Mouse (Mus musculus): Measurements from ENCODE around the gene Aunip. TPM values are rescaled to one million over a fixed set of nuclear protein-coding genes. Genes with fewer than 3 reads are reported as not detected.

Gene Aunip
- polyA plus RNA-seq (2015; fragmentation: Nextera tagmentation; extraction: Ambion mirVana) = 4.2 and 4.4 TPM in 2 replicates

- Histone ChIP-seq H3K27ac (ENCODE audit: low read length) (no peak within 1 kb of the TSS), H3K36me3 (ENCODE audit: control insufficient read depth, insufficient read depth) (no peaks in the 10 kb centered on the region; the same call in 1 of the 2 replicates), H3K9me3 (ENCODE audit: control insufficient read depth, low read length) (no peaks in the 10 kb centered on the region), H3K4me3 (replicated peaks; ENCODE audit: low read length) (peak within 1 kb of the TSS; percentile 44), H3K4me2 (ENCODE audit: low read length) (peak within 1 kb of the TSS; percentile 48), H3K9ac (replicated peaks; ENCODE audit: low read depth, low read length) (peak within 1 kb of the TSS; percentile 2; the same call in 1 of the 2 replicates), H3K27me3 (replicated peaks; ENCODE audit: control insufficient read depth, insufficient read depth, low read length) (no peaks in the 10 kb centered on the region), H3K4me1 (replicated peaks; ENCODE audit: control insufficient read depth, insufficient read depth, low read length) (peaks cover 11% of the 10 kb centered on the region)
- peak; percentile 97 for ATAC-seq
- WGBS = 0% methylated on average over 42 of the region's 42 CpGs
These were observed at the start of gene Aunip for GRCm38 (mm10) chr4:134510845-134511411. Gene Aunip (plus strand): TSS chr4:134510999.

DNA sequence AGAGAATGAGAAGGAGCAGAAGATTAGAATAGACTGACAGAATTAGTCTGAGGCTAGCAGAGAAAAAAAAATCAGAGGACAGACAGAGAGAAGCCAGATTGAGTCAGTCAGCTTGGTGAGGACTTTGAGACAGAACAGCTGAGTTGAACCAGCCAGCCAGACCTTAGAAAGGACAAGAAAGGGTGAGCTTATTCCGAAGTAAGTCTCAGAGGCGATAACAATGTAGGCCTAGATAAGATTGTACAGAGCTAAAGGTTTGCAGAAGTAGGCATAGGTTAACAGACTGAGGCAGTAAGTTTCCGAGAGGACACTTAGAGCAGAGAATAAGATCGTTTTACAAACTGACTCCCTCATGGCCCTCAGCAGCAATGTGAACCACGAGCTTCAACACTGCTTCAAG is 49.5 kb upstream of the Aunip start:
- no peaks in the 10 kb centered on the region for H3K9me3 ChIP-seq (ENCODE audit: control insufficient read depth, low read length)
- H3K4me3 ChIP-seq (replicated peaks; ENCODE audit: low read length) = no peak overlapping the region
- H3K4me1 ChIP-seq (replicated peaks; ENCODE audit: control insufficient read depth, insufficient read depth, low read length) = peaks cover 8% of the 10 kb centered on the region
- ATAC-seq = no peak
- H3K36me3 ChIP-seq (ENCODE audit: control insufficient read depth, insufficient read depth) = no peaks in the 10 kb centered on the region
- no peak overlapping the region for H3K9ac ChIP-seq (replicated peaks; ENCODE audit: low read depth, low read length)
- H3K27ac ChIP-seq (ENCODE audit: low read length) = no peak overlapping the region
- H3K27me3 ChIP-seq (replicated peaks; ENCODE audit: control insufficient read depth, insufficient read depth, low read length) = no peaks in the 10 kb centered on the region
- 83% methylated on average over 5 of the region's 5 CpGs for WGBS
- H3K4me2 ChIP-seq (ENCODE audit: low read length) = no peak overlapping the region

DNA sequence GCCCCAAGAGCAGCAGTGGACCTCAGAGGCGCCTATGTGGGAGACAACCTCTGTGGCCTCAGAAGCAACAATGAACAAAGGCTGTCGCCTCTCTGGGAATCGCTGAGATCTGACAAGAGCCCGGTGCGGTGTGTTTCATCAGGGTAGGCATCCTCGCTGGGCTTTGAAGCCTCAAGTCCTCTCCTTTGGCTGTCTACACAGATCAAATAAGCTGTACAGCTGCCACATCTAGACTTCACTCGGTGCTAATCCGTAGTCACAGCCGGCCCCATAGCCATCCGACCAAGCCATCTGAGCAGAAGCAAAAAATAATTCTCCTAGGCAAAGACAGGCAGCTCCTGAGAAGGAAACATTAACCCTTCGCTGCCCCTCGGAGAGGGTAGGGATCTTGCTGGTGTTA is 45.0 kb upstream of the Aunip start:
- H3K9ac ChIP-seq (replicated peaks; ENCODE audit: low read depth, low read length) = peak overlapping the region; percentile 39; the same call in 1 of the 2 replicates
- H3K27ac ChIP-seq (ENCODE audit: low read length) = peak overlapping the region; percentile 100
- 36% methylated on average over 12 of the region's 12 CpGs for WGBS

GRCm38 (mm10) chr4:134466381-134467262 is 44.2 kb upstream of the Aunip start:
- peak overlapping the region; percentile 100 for H3K9ac ChIP-seq (replicated peaks; ENCODE audit: low read depth, low read length)
- H3K4me1 ChIP-seq (replicated peaks; ENCODE audit: control insufficient read depth, insufficient read depth, low read length) = peaks cover 27% of the 10 kb centered on the region
- peak overlapping the region; percentile 100 for H3K27ac ChIP-seq (ENCODE audit: low read length)
- H3K4me2 ChIP-seq (ENCODE audit: low read length) = peak overlapping the region; percentile 86
- peaks cover 9% of the 10 kb centered on the region for H3K36me3 ChIP-seq (ENCODE audit: control insufficient read depth, insufficient read depth)
- no peaks in the 10 kb centered on the region for H3K27me3 ChIP-seq (replicated peaks; ENCODE audit: control insufficient read depth, insufficient read depth, low read length)
- 50% methylated on average over 11 of the region's 11 CpGs for WGBS
- peak overlapping the region; percentile 98 for H3K4me3 ChIP-seq (replicated peaks; ENCODE audit: low read length)
- H3K9me3 ChIP-seq (ENCODE audit: control insufficient read depth, low read length) = no peaks in the 10 kb centered on the region
- no peak for ATAC-seq

More for the DNA sequence above, 45.0 kb upstream of the Aunip start:
- peaks cover 1% of the 10 kb centered on the region; the same call in 1 of the 2 replicates for H3K36me3 ChIP-seq (ENCODE audit: control insufficient read depth, insufficient read depth)
- H3K4me1 ChIP-seq (replicated peaks; ENCODE audit: control insufficient read depth, insufficient read depth, low read length) = peaks cover 19% of the 10 kb centered on the region
- H3K4me3 ChIP-seq (replicated peaks; ENCODE audit: low read length) = peak overlapping the region; percentile 4; the same call in 1 of the 2 replicates
- H3K4me2 ChIP-seq (ENCODE audit: low read length) = peak overlapping the region; percentile 29
- no peak for ATAC-seq
- H3K9me3 ChIP-seq (ENCODE audit: control insufficient read depth, low read length) = no peaks in the 10 kb centered on the region
- H3K27me3 ChIP-seq (replicated peaks; ENCODE audit: control insufficient read depth, insufficient read depth, low read length) = no peaks in the 10 kb centered on the region

- WGBS = under 1% methylated on average over 31 of the region's 31 CpGs
- no peaks in the 10 kb centered on the region for H3K27me3 ChIP-seq (replicated peaks; ENCODE audit: control insufficient read depth, insufficient read depth, low read length)
These were observed 43.2 kb upstream of the Aunip start for GRCm38 (mm10) chr4:134467435-134468214.

GRCm38 (mm10) chr4:134468215-134468575 is 42.6 kb upstream of the Aunip start, which contains the start of gene Stmn1:
Gene Stmn1 (plus strand): TSS chr4:134468320.
- Histone ChIP-seq H3K9me3 (ENCODE audit: control insufficient read depth, low read length) (no peaks in the 10 kb centered on the region), H3K4me1 (replicated peaks; ENCODE audit: control insufficient read depth, insufficient read depth, low read length) (peaks cover 41% of the 10 kb centered on the region), H3K4me3 (replicated peaks; ENCODE audit: low read length) (peak within 1 kb of the TSS; percentile 98), H3K9ac (replicated peaks; ENCODE audit: low read depth, low read length) (peak within 1 kb of the TSS; percentile 100), H3K27me3 (replicated peaks; ENCODE audit: control insufficient read depth, insufficient read depth, low read length) (no peaks in the 10 kb centered on the region), H3K27ac (ENCODE audit: low read length) (peak within 1 kb of the TSS; percentile 100), H3K36me3 (ENCODE audit: control insufficient read depth, insufficient read depth) (peaks cover 22% of the 10 kb centered on the region), H3K4me2 (ENCODE audit: low read length) (peak within 1 kb of the TSS; percentile 89)
- under 1% methylated on average over 30 of the region's 31 CpGs for WGBS
- ATAC-seq = peak; percentile 96

More at GRCm38 (mm10) chr4:134467435-134468214, 43.2 kb upstream of the Aunip start:
- H3K36me3 ChIP-seq (ENCODE audit: control insufficient read depth, insufficient read depth) = peaks cover 17% of the 10 kb centered on the region
- H3K4me2 ChIP-seq (ENCODE audit: low read length) = peak overlapping the region; percentile 86
- H3K9me3 ChIP-seq (ENCODE audit: control insufficient read depth, low read length) = no peaks in the 10 kb centered on the region
- peak; percentile 14 for ATAC-seq
- peak overlapping the region; percentile 98 for H3K4me3 ChIP-seq (replicated peaks; ENCODE audit: low read length)
- peak overlapping the region; percentile 100 for H3K27ac ChIP-seq (ENCODE audit: low read length)
- H3K4me1 ChIP-seq (replicated peaks; ENCODE audit: control insufficient read depth, insufficient read depth, low read length) = peaks cover 36% of the 10 kb centered on the region
- H3K9ac ChIP-seq (replicated peaks; ENCODE audit: low read depth, low read length) = peak overlapping the region; percentile 100

- Histone ChIP-seq H3K4me3 (replicated peaks; ENCODE audit: low read length) (peak overlapping the region; percentile 98), H3K9me3 (ENCODE audit: control insufficient read depth, low read length) (no peaks in the 10 kb centered on the region), H3K4me1 (replicated peaks; ENCODE audit: control insufficient read depth, insufficient read depth, low read length) (peaks cover 43% of the 10 kb centered on the region), H3K27ac (ENCODE audit: low read length) (peak overlapping the region; percentile 100), H3K36me3 (ENCODE audit: control insufficient read depth, insufficient read depth) (peaks cover 23% of the 10 kb centered on the region), H3K4me2 (ENCODE audit: low read length) (peak overlapping the region; percentile 89), H3K27me3 (replicated peaks; ENCODE audit: control insufficient read depth, insufficient read depth, low read length) (no peaks in the 10 kb centered on the region), H3K9ac (replicated peaks; ENCODE audit: low read depth, low read length) (peak overlapping the region; percentile 100)
- 0% methylated on average over 46 of the region's 68 CpGs for WGBS
- peak; percentile 81 for ATAC-seq
These were observed 42.1 kb upstream of the Aunip start for GRCm38 (mm10) chr4:134468578-134469266.

GRCm38 (mm10) chr4:134469341-134469796 is 41.4 kb upstream of the Aunip start:
- no peaks in the 10 kb centered on the region for H3K9me3 ChIP-seq (ENCODE audit: control insufficient read depth, low read length)
- peak overlapping the region; percentile 89 for H3K4me2 ChIP-seq (ENCODE audit: low read length)
- peaks cover 49% of the 10 kb centered on the region for H3K4me1 ChIP-seq (replicated peaks; ENCODE audit: control insufficient read depth, insufficient read depth, low read length)
- H3K27ac ChIP-seq (ENCODE audit: low read length) = peak overlapping the region; percentile 100
- under 1% methylated on average over 6 of the region's 6 CpGs for WGBS
- H3K4me3 ChIP-seq (replicated peaks; ENCODE audit: low read length) = peak overlapping the region; percentile 98
- peak overlapping the region; percentile 100 for H3K9ac ChIP-seq (replicated peaks; ENCODE audit: low read depth, low read length)
- H3K36me3 ChIP-seq (ENCODE audit: control insufficient read depth, insufficient read depth) = peaks cover 25% of the 10 kb centered on the region
- peak; percentile 9 for ATAC-seq
- H3K27me3 ChIP-seq (replicated peaks; ENCODE audit: control insufficient read depth, insufficient read depth, low read length) = no peaks in the 10 kb centered on the region

All from forebrain, embryonic 16.5 days (tissue).